Mouse (Mus musculus) brain, embryonic 14.5 days (tissue): ENCODE measurements around the gene Fam185a. TPM values are rescaled to one million over a fixed set of nuclear protein-coding genes. Genes with fewer than 3 reads are reported as not detected.
A peak's percentile ranks its signal among the peaks of the same experiment; 100 is the strongest.

Source experiments
- DNase-seq: peaks from one replicate; pipeline ENCODE4 v3.0.0-alpha.2; 2011; ENCODE audit warnings: low read depth
- CTCF ChIP-seq: fragments of 200-500 bp; IDR thresholded peaks from 2 replicates; pipeline ENCODE4 v1.5.1; 2012; ENCODE audit warnings: inconsistent platforms, mild to moderate bottlenecking, moderate library complexity, borderline replicate concordance; ENCODE audit not compliant: insufficient read depth, insufficient read length; ENCODE audit errors: extremely low read depth
- POLR2A ChIP-seq: fragments of 200-500 bp; IDR thresholded peaks from 2 replicates; pipeline ENCODE4 v1.6.1; 2012; ENCODE audit warnings: mild to moderate bottlenecking, inconsistent platforms, borderline replicate concordance; ENCODE audit not compliant: poor library complexity, insufficient read depth, insufficient read length, severe bottlenecking; ENCODE audit errors: extremely low read depth
- polyA plus RNA-seq: library from polyadenylated mRNA; depleted of rRNA; stranded (reverse); fragments of >200 nt; gene quantifications from 2 replicates; pipeline ENCODE4 v1.2.3, GENCODE M21; 2012; rRNA removed

The Fam185a gene
- polyA plus RNA-seq, 1 experiment = 4.7 TPM

- no peak for TF ChIP-seq POLR2A
- TF ChIP-seq CTCF = no peak
- DNase-seq = no peak
Observed at GRCm38 (mm10) chr5:21517562-21517961, 92.8 kb downstream of the Fam185a start.

- peak; percentile 42 for DNase-seq
- TF ChIP-seq POLR2A (no peak), CTCF (no peak)
Observed at GRCm38 (mm10) chr5:21518207-21518606, 93.4 kb downstream of the Fam185a start.

DNA sequence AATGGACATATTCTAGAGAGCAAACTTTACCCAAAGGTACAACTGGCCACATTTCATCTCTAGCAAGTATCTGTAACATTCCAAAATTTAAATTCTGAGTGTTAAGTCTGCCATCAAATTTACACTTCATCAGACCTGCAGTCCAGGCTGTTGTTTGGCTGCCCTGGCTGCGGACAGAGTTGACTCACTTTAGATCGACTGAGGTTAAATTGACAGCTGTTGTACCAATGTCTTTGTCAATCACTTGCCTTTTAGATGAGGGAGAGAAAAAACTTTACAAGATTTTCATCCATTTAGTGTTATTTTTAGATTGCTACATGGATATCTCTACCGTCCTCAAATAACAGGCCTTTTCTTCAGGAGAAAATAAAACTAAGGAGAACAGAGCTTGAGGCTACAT is 94.4 kb downstream of the Fam185a start:
- DNase-seq = no peak
- TF ChIP-seq CTCF = no peak
- no peak for TF ChIP-seq POLR2A

GRCm38 (mm10) chr5:21526835-21527485 is 102.2 kb downstream of the Fam185a start:
- TF ChIP-seq POLR2A = no peak
- TF ChIP-seq CTCF = no peak
- DNase-seq = peak; percentile 20

GRCm38 (mm10) chr5:21527488-21527911 is 102.7 kb downstream of the Fam185a start:
- no peak for DNase-seq
- no peak for TF ChIP-seq POLR2A
- TF ChIP-seq CTCF = no peak

DNA sequence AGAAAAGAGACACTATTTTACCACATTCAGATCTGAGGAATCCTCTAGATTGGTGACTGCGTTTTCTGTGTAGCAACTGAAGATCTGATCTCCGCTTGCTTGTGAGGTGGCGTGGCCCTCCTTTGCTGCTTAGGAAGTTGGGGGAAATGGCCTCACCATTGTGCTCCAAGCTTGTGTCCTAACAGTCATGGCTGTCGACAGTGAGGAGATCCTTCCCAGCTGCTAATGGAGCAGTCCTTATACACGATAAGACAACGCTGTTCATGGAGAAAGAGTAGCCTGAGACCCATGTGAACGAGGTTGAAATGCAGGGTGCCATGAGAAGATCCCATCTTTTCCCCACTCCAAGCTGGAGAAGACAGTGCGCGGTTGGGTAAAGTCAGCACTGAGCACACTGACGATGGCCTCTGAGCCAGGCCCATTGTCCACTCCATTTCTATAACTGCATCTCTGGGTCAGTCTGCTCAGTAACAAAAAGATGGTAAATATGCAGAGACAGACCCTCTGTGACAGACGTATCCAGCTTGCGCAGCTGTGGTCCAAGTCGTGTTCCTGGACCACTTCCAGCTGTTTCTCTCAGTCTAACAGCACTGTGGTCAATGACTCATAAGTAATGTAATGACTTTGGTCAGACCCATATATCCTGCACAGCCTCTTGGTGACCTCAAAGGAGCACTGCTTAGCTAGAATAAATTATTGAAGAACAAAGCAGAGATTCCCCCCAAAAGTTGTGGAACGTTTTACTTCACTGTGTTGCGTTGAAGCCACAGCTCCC is 103.5 kb downstream of the Fam185a start:
- no peak for DNase-seq

DNA sequence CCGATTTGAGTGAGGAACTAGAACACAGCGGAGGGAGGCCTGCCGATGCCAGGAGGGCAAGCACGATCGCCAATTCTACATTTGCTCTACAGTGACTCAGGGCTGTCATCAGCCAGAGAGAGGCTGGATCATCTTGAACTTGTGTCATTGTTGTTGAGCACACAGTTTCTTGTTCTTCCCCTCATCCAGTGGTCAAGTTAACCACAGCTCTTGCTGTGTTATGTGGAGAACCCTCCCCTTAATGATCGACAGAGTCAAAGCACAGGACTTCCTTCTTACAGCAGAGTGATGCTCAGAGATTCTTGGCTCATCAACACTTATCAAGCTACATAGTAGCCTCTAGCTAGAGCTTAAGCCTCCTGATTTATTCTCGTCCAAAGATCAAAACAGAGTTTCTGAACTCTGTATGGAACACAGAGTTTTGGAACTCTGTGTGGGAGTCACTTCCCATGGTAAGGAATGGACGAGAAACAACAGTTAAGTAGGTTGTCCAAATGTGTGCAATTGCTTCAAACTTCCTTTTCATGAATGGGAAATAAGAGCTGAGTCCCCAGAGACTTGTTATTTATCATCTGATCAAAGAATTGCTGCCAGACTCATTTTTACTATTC is 104.5 kb downstream of the Fam185a start:
- TF ChIP-seq CTCF (no peak), POLR2A (no peak)
- no peak for DNase-seq

More for the DNA sequence above, 103.5 kb downstream of the Fam185a start:
- TF ChIP-seq POLR2A (no peak), CTCF (no peak)

Other genes starting within 250 kb of the Fam185a start
- gene Gsap, start 238.7 kb upstream of the Fam185a start, polyA plus RNA-seq = 9.2 and 10.4 TPM in 2 replicates
- 1.4 and 2.3 TPM in 2 replicates for gene Fgl2, start 52.3 kb upstream of the Fam185a start, polyA plus RNA-seq
- gene Ccdc146, start 281 bp upstream of the Fam185a start, polyA plus RNA-seq = 0.33 and 0.71 TPM in 2 replicates
- gene Lrrc17, start 118.6 kb downstream of the Fam185a start, polyA plus RNA-seq = 6.6 and 12.2 TPM in 2 replicates
- gene Fbxl13, start 220.7 kb downstream of the Fam185a start, polyA plus RNA-seq = 0.42 and 0.54 TPM in 2 replicates
- gene Armc10, start 220.9 kb downstream of the Fam185a start, polyA plus RNA-seq = 91.6 and 112 TPM in 2 replicates